Mouse (Mus musculus): ENCODE measurements around the gene Jazf1. TPM values are rescaled to one million over a fixed set of nuclear protein-coding genes. Genes with fewer than 3 reads are reported as not detected.

Gene Jazf1
- total and polyA plus RNA-seq, 3 experiments: 0.42 to 1.7 (median 0.75) TPM

DNA sequence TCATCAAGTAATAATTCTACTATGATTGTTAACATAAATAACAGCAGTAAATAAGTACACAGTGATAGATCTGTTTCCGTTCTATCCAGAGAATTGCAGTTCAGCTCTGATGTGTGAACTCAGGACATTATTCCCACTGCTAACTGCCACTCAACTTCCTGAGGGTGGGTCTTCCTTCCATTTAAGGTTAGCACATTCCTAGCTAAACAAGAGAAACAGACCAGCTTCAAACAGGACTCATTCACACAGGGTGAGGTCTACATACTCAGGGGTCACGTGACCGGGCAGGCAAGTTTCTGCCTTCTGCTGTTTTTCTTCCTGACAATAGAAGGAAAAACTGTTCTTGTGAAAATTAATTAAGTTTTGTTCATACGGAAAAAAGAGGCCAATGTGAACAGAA is 230.6 kb downstream of the Jazf1 start:
- Histone ChIP-seq H3K27me3 (replicated peaks) (no peaks in the 10 kb centered on the region), H3K79me2 (replicated peaks; ENCODE audit: control insufficient read depth, extremely low read depth, insufficient read depth, poor library complexity, severe bottlenecking) (no peaks in the 10 kb centered on the region), H3K4me3 (replicated peaks in 1 of 3; ENCODE audit: low read depth in 2 of 3, low read length in 2 of 3, poor library complexity in 1 of 3) (no peak overlapping the region), H3K4me2 (ENCODE audit: insufficient read depth, low read depth, poor library complexity, severe bottlenecking) (no peak overlapping the region), H3K36me3 (replicated peaks in 1 of 2; ENCODE audit: control insufficient read depth in 1 of 2, insufficient read depth in 1 of 2, low read length in 1 of 2) (no peaks in the 10 kb centered on the region), H3K27ac (ENCODE audit: insufficient read depth, low read depth) (no peak overlapping the region), H3K4me1 (ENCODE audit: control insufficient read depth in 1 of 2, insufficient read depth in 2 of 2) (peaks cover 4 to 27% of the 10 kb centered on the region in 2 experiments; a peak in 3 of 4 replicates), H3K9ac (ENCODE audit: insufficient read depth, low read depth) (no peak overlapping the region), H3K9me3 (replicated peaks; ENCODE audit: low read length) (no peaks in the 10 kb centered on the region)
- in situ Hi-C loops (cut with MboI; ENCODE audit: low pct_ligation_motif_present, low pct_unique_long_range_greater_than_20kb, low sequenced_read_pairs) (loop anchor here (10.0 kb wide), 2 partner anchors 533 to 573 kb away; partner anchors contain the start of gene Hoxa13), dilution Hi-C loops (cut with MboI; ENCODE audit: extremely low pct_ligation_motif_present, extremely low pct_unique_long_range_greater_than_20kb, low sequenced_read_pairs) (no loop called here)
- no peak for TF ChIP-seq CHD2 (IDR thresholded peaks at IDR 0.05; ENCODE audit: low read length)
- no peak for TF ChIP-seq RCOR1 (conservative IDR thresholded peaks at IDR 0.05; ENCODE audit: low read depth, low read length)
- TF ChIP-seq USF1 (IDR thresholded peaks at IDR 0.05; ENCODE audit: low read depth, low read length): peak; percentile 26
- DNase-seq (ENCODE audit: extremely low read depth): no peak

DNA sequence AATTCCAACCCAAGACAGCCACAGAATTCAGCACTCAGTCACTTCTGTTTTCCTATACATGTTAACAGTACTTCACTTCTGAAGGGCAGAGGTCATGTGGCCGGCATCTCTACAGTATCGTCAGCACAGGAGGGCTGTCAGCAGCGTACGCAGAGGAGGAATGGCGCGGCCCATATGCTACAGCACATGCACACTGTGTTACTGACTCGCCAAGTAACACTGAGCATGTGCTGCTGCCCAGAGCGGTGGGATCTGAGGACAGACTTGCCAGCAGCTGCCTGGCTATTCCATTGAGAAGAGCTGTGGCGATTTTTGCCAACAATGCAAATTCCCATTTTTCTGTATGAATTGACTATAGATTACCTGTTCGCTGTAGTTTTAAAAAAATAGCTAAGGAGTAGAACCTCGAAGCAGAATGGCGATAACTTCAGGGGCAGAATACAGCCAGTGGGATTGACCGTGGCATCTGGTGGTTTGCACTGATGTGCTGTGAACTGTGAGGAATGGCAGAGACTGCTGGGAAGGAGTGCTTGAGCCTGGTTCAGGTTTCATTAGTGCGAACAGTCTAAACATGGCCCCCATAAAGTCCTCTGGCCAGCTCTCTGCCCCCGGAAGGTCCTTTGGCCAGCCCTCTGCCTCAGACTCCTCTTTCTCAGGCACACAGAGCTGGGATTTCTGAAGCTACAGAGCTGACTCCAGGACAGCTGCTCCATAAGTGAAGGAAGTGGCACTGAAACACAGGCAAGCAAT is 232.1 kb downstream of the Jazf1 start:
- H3K9ac ChIP-seq (ENCODE audit: insufficient read depth, low read depth): no peak overlapping the region
- DNase-seq (ENCODE audit: extremely low read depth): no peak
- in situ Hi-C loops (cut with MboI; ENCODE audit: low pct_ligation_motif_present, low pct_unique_long_range_greater_than_20kb, low sequenced_read_pairs): loop anchor here (10.0 kb wide), 2 partner anchors 532 to 572 kb away; partner anchors contain the start of gene Hoxa13
- H3K4me2 ChIP-seq (ENCODE audit: insufficient read depth, low read depth, poor library complexity, severe bottlenecking): no peak overlapping the region
- H3K9me3 ChIP-seq (replicated peaks; ENCODE audit: low read length): no peaks in the 10 kb centered on the region
- H3K79me2 ChIP-seq (replicated peaks; ENCODE audit: control insufficient read depth, extremely low read depth, insufficient read depth, poor library complexity, severe bottlenecking): no peaks in the 10 kb centered on the region
- TF ChIP-seq JUN (IDR thresholded peaks at IDR 0.05; ENCODE audit: insufficient read depth, low read depth, low read length): no peak
- TF ChIP-seq KAT2A (IDR thresholded peaks at IDR 0.05; ENCODE audit: insufficient replicate concordance, low read length): no peak
- no peak for TF ChIP-seq CHD1 (IDR thresholded peaks at IDR 0.05; ENCODE audit: low read depth, low read length)
- no peak for TF ChIP-seq USF2 (conservative IDR thresholded peaks at IDR 0.05; ENCODE audit: low read depth, low read length)
- no peak for TF ChIP-seq TCF12 (IDR thresholded peaks at IDR 0.05; ENCODE audit: low read depth, low read length)
- no peak for TF ChIP-seq MAFK (IDR thresholded peaks at IDR 0.05; ENCODE audit: insufficient replicate concordance, low read length)
- no peak for TF ChIP-seq CHD2 (IDR thresholded peaks at IDR 0.05; ENCODE audit: low read length)
- TF ChIP-seq NELFE (IDR thresholded peaks at IDR 0.05; ENCODE audit: low read depth, low read length): no peak
- TF ChIP-seq MAZ (IDR thresholded peaks at IDR 0.05; ENCODE audit: low read depth, low read length): no peak
- TF ChIP-seq ETS1 (conservative IDR thresholded peaks at IDR 0.05; ENCODE audit: low read depth, low read length): no peak
- TF ChIP-seq ZMIZ1 (IDR thresholded peaks at IDR 0.05; ENCODE audit: low read depth, low read length): no peak
- no peak for TF ChIP-seq SMC3 (IDR thresholded peaks at IDR 0.05; ENCODE audit: low read depth, low read length)
- TF ChIP-seq PAX5 (IDR thresholded peaks at IDR 0.05; ENCODE audit: low read length): no peak
- TF ChIP-seq ZKSCAN1 (IDR thresholded peaks at IDR 0.05; ENCODE audit: borderline replicate concordance, low read depth, low read length): no peak
- no peak for TF ChIP-seq POLR2A (IDR thresholded peaks at IDR 0.05; ENCODE audit: low read depth, low read length)
- TF ChIP-seq ZNF384 (IDR thresholded peaks at IDR 0.05; ENCODE audit: low read depth, low read length): no peak
- no peak for TF ChIP-seq HCFC1 (IDR thresholded peaks at IDR 0.05; ENCODE audit: low read depth, low read length)
- no peak for TF ChIP-seq ELF1 (IDR thresholded peaks at IDR 0.05; ENCODE audit: low read depth, low read length)
- no peak for TF ChIP-seq POLR2AphosphoS2 (IDR thresholded peaks at IDR 0.05; ENCODE audit: low read depth, low read length)
- H3K27me3 ChIP-seq (replicated peaks): no peaks in the 10 kb centered on the region
- H3K36me3 ChIP-seq (replicated peaks in 1 of 2; ENCODE audit: control insufficient read depth in 1 of 2, insufficient read depth in 1 of 2, low read length in 1 of 2): no peaks in the 10 kb centered on the region
- H3K27ac ChIP-seq (ENCODE audit: insufficient read depth, low read depth): no peak overlapping the region
- no peak overlapping the region for H3K4me3 ChIP-seq (replicated peaks in 1 of 3; ENCODE audit: low read depth in 2 of 3, low read length in 2 of 3, poor library complexity in 1 of 3)
- peaks cover 2 to 24% of the 10 kb centered on the region in 2 experiments; a peak in 2 of 4 replicates for H3K4me1 ChIP-seq (ENCODE audit: control insufficient read depth in 1 of 2, insufficient read depth in 2 of 2)
- dilution Hi-C loops (cut with MboI; ENCODE audit: extremely low pct_ligation_motif_present, extremely low pct_unique_long_range_greater_than_20kb, low sequenced_read_pairs): no loop called here
